Mouse (Mus musculus) cerebellum, adult 2 months (tissue): ENCODE results near the gene Mvd. TPM values are rescaled to one million over a fixed set of nuclear protein-coding genes. Genes with fewer than 3 reads are reported as not detected.

Source experiments
- DNase-seq, 2 experiments: peaks; one replicate each; pipeline ENCODE4 v3.0.0; 2021
- H3K27ac ChIP-seq: fragments of 200-500 bp; 2 replicates; pipeline ENCODE4 v1.5.1; 2012; ENCODE audit warnings: low read length, control low read depth, inconsistent platforms; ENCODE audit not compliant: insufficient read depth
- H3K27me3 ChIP-seq: fragments of 200-500 bp; 2 replicates; pipeline ENCODE4 v1.6.1; 2012; ENCODE audit warnings: inconsistent platforms, mild to moderate bottlenecking, low read length, moderate library complexity; ENCODE audit not compliant: control insufficient read depth, insufficient read depth
- H3K4me1 ChIP-seq: fragments of 200-500 bp; 2 replicates; pipeline ENCODE4 v1.6.1; 2011; ENCODE audit warnings: low read length; ENCODE audit not compliant: control insufficient read depth, insufficient read depth
- H3K4me3 ChIP-seq: fragments of 200-500 bp; replicated peaks from 2 replicates; pipeline ENCODE3; 2011; ENCODE audit warnings: mild to moderate bottlenecking, low read depth, low read length, control low read depth; ENCODE audit not compliant: insufficient read depth
- CTCF ChIP-seq: fragments of 200-500 bp; IDR thresholded peaks from 2 replicates; pipeline ENCODE4 v1.5.1; 2011; ENCODE audit warnings: low read depth, mild to moderate bottlenecking, control low read depth, low read length, moderate library complexity, borderline replicate concordance; ENCODE audit not compliant: insufficient read depth
- POLR2A ChIP-seq: fragments of 200-500 bp; IDR thresholded peaks from 2 replicates; pipeline ENCODE4 v1.6.1; 2011; ENCODE audit warnings: low read length, control low read depth, borderline replicate concordance; ENCODE audit not compliant: insufficient read depth
- WGBS: fragments of 180-500 bp; shearing (Covaris S2); methylation state at CpG from one replicate; pipeline ENCODE4 v1.1.7; 2018; 5-methylcytosine and 5-hydroxymethylcytosine counted together
- polyA plus RNA-seq: library from polyadenylated mRNA; depleted of rRNA; stranded (reverse); fragments of >200 nt; gene quantifications from 2 replicates; pipeline ENCODE4 v1.2.3, GENCODE M21; 2012

Mvd gene
- polyA plus RNA-seq, 1 experiment: 43.6 TPM

GRCm38 (mm10) chr8:122452154-122452553 lies 8.9 kb upstream of the Mvd start:
- no peak for DNase-seq
- H3K27me3 ChIP-seq: no peaks in the 10 kb centered on the region
- no peak overlapping the region for H3K27ac ChIP-seq
- no peak for TF ChIP-seq POLR2A
- TF ChIP-seq CTCF: no peak
- no peaks in the 10 kb centered on the region for H3K4me1 ChIP-seq
- WGBS: 87% methylated on average over 10 of the region's 10 CpGs
- H3K4me3 ChIP-seq: no peak overlapping the region

DNA sequence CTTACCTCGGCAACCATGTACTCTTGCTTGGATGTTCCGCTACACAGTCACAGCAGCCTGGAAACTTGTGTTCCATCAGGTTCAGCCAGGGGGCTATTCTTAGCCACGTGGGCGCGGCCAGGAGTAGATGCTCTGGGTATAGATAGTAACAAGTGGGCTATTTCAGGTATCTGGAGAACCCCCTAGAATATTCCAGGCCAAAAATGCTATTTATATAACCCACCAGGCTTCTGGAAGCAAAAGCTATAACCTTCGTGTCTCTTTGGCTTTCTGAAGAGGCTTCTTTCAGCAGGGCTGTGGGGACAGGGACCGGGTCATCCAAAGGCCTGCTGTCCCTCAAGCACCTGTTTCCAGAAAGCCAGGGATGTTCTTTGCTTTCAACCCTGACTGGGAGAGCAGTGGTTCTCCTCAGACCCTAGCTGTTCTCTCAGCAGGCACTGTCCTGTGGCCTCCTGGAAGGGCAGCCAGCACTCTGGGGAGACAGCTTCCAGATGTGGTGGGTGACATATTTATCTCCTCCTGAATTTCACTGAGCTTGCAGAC lies 8.0 kb upstream of the Mvd start:
- Histone ChIP-seq H3K4me1 (no peaks in the 10 kb centered on the region), H3K27me3 (no peaks in the 10 kb centered on the region), H3K4me3 (no peak overlapping the region), H3K27ac (no peak overlapping the region)
- WGBS: 63% methylated on average over 7 of the region's 7 CpGs
- no peak for TF ChIP-seq POLR2A
- no peak for TF ChIP-seq CTCF
- DNase-seq: no peak

- 59% methylated on average over 3 of the region's 3 CpGs for WGBS
- peaks cover 9% of the 10 kb centered on the region for H3K4me1 ChIP-seq
- no peak overlapping the region for H3K27ac ChIP-seq
- no peaks in the 10 kb centered on the region for H3K27me3 ChIP-seq
- no peak overlapping the region for H3K4me3 ChIP-seq
- TF ChIP-seq POLR2A (no peak), CTCF (no peak)
- no peak for DNase-seq
Observed at GRCm38 (mm10) chr8:122445203-122445602, 2.0 kb upstream of the Mvd start.

GRCm38 (mm10) chr8:122444058-122444748 lies 981 bp upstream of the Mvd start:
- TF ChIP-seq POLR2A: 0 out of 2 replicates have a peak, but pooled peaks have one; percentile 21
- TF ChIP-seq CTCF: no peak
- WGBS: under 1% methylated on average over 19 of the region's 19 CpGs

GRCm38 (mm10) chr8:122442781-122443180 lies 441 bp downstream of the Mvd start:
- Histone ChIP-seq H3K4me3 (peak overlapping the region; percentile 91), H3K27ac (peak overlapping the region; percentile 22; the same call in 1 of the 2 replicates), H3K27me3 (no peaks in the 10 kb centered on the region), H3K4me1 (peaks cover 30% of the 10 kb centered on the region)
- TF ChIP-seq CTCF (no peak), POLR2A (no peak)
- no peak for DNase-seq
- 2% methylated on average over 12 of the region's 12 CpGs for WGBS

More at GRCm38 (mm10) chr8:122444058-122444748, 981 bp upstream of the Mvd start:
- H3K4me1 ChIP-seq: peaks cover 19% of the 10 kb centered on the region
- H3K27ac ChIP-seq: peak overlapping the region; percentile 76
- H3K27me3 ChIP-seq: no peaks in the 10 kb centered on the region
- H3K4me3 ChIP-seq: peak overlapping the region; percentile 80
- peak; percentile 76 to 77 for DNase-seq

DNA sequence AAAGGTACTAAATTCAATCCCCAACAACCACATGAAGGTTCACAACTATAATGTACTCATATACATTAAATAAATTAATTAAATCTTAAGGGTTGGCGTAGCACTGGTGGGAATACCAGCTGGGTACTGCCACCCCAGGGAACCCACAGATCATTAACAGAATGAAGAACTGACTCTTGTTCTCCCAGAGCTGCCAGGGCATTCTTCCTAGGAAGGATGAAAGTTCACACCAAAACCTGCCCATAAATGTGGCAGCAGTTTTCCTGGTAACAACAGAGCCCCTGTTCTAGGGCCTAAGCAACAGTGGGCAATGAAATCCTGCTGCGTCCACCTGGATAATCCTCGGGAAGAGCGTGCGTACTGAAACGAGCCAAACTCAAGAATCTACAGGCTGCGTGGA lies 866 bp downstream of the Mvd start:
- no peak for DNase-seq
- TF ChIP-seq CTCF (no peak), POLR2A (no peak)
- 6% methylated on average over 7 of the region's 7 CpGs for WGBS

DNA sequence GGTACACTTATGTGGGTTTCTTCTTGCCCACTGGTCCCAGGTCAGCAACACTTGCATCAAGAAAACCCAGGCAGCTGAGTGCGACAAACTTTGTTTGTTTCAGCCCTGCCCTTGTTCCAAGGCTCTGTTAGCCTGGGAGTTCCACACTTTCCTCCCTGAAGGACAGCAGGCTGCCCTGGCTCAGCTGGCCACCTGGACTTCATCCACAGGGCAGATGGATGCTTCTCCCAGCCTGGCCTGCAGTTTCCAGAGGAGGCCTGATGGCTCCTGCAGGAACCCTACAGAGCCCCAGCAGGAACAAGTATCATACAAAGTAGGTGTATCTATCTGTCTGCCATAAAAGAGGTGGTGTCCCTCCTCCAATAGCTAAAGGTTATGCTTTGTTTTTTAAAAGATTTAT lies 1.9 kb downstream of the Mvd start:
- TF ChIP-seq CTCF: no peak
- TF ChIP-seq POLR2A: no peak
- no peak overlapping the region for H3K4me3 ChIP-seq
- H3K4me1 ChIP-seq: peaks cover 30% of the 10 kb centered on the region
- DNase-seq: peak in 1 of 2 experiments; percentile 44
- H3K27ac ChIP-seq: no peak overlapping the region
- 65% methylated on average over 1 of the region's 1 CpGs for WGBS
- no peaks in the 10 kb centered on the region for H3K27me3 ChIP-seq

More for the DNA sequence above, 866 bp downstream of the Mvd start:
- Histone ChIP-seq H3K4me1 (peaks cover 30% of the 10 kb centered on the region), H3K27ac (no peak overlapping the region), H3K4me3 (peak overlapping the region; percentile 91), H3K27me3 (no peaks in the 10 kb centered on the region)

DNA sequence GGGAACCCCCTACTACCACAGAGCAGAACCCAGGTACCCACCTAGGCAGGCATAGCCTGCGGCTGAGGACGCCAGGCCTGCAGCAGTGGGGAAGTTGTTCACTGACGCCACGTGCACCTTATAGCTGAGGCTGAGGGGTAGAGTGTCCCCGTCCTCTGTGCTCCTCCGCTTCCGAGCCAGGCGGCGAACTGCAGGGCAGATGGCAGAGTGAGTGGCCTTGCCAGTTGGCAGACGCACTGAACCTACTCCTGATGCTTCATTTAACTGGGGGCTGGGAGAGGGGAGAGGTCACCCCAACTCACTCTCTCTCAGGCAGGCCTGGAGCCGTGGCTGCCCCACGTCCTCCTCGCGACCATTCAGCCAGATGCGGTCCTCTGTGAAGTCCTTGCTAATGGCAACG lies 3.9 kb downstream of the Mvd start:
- peak overlapping the region; percentile 26 for H3K27ac ChIP-seq
- no peak for TF ChIP-seq POLR2A
- TF ChIP-seq CTCF: no peak

More for the DNA sequence above, 3.9 kb downstream of the Mvd start:
- H3K4me3 ChIP-seq: no peak overlapping the region
- peaks cover 30% of the 10 kb centered on the region for H3K4me1 ChIP-seq
- DNase-seq: peak; percentile 83 to 85
- WGBS: 19% methylated on average over 16 of the region's 16 CpGs
- no peaks in the 10 kb centered on the region for H3K27me3 ChIP-seq
